Mouse (Mus musculus) c-Kit-positive CD71-positive TER-119-positive erythroid progenitor cells, embryonic 14.5 days (primary cell): ENCODE results near the gene Rtn4ip1.

Experiments used
- DNase-seq: peaks from one replicate; pipeline ENCODE4 v3.0.0-alpha.2; 2013; ENCODE audit warnings: low spot score

The Rtn4ip1 gene

DNA sequence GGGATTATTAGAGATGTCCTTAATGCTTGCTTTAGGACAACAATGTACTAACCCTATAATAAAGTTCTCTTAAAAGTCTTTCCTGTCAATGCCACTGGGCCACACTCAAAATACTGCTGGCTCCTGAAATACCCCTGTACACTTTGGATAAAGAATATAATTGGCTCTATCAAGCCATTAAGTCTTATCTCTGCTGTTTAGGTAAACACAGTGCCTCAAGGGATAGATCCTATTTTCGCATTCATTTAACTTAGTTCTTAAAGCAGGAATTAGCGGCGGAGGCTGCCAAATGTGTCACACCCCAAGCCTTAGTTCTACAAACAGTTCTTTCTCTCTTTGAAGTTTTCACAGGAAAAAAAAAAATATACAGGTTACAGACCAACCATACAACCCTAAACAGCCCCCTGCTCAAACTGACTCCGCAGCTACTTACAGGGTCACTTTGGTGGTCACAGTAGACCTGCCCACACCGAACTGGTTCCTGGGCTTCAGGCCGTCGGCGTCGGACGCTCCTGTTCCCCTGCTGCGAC, 101.5 kb downstream of the Rtn4ip1 start:
- no peak for DNase-seq

DNA sequence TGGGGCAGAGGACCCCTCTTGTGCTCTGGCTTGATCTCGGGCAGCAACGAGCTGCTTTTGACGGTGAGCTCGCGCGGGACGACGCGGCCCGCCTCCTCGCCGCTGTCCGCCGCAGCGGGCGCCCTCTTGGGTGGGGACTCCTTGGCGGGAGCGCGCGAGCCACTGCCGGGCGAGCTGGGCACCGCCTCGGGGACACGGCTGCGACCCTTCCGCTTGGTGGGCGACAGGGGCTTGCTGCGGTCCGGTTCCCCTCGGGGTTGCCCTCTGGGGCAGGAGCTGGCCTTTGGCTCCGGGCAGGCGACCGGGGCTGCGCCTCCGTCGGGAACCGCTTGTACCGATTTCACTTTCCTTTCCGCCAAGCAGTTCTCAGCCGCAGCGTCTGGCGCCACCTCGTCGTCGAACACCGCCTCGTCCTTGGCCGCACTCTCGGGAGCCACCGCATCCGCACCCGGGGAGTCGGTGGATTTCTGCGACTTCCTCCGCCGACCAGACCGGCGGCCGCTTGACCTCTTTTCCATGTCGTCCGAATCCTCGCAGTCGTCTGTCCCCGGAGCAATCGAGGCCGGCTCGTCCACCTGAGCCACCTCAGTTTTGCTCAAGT, 102.0 kb downstream of the Rtn4ip1 start:
- no peak for DNase-seq

DNA sequence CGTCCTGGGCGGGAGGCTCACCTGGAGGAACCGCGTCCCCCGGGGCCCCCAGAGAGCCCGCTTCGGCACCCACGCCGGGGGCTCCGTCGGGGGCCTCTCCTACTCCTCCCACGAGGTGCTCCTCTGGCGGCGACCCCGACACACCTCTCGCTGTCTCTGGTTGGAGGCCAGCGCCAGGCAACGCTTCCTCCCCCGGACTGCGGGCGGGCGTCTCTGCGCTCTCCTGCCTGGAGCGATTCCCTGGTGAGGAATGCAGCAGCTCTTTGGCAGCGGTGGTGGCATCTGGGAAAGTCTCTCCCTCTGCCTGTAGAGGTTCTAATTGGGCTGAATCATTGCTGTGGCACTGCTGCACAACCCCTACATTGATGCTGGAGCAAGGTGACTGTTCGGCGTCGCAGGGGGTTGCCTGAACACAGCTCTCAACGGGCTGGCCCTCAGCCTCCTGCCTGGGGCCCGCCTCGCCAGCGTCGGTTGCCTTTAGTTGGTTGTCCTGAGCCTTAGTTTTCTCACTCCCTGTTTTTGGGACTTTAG, 102.7 kb downstream of the Rtn4ip1 start:
- DNase-seq, result no peak

DNA sequence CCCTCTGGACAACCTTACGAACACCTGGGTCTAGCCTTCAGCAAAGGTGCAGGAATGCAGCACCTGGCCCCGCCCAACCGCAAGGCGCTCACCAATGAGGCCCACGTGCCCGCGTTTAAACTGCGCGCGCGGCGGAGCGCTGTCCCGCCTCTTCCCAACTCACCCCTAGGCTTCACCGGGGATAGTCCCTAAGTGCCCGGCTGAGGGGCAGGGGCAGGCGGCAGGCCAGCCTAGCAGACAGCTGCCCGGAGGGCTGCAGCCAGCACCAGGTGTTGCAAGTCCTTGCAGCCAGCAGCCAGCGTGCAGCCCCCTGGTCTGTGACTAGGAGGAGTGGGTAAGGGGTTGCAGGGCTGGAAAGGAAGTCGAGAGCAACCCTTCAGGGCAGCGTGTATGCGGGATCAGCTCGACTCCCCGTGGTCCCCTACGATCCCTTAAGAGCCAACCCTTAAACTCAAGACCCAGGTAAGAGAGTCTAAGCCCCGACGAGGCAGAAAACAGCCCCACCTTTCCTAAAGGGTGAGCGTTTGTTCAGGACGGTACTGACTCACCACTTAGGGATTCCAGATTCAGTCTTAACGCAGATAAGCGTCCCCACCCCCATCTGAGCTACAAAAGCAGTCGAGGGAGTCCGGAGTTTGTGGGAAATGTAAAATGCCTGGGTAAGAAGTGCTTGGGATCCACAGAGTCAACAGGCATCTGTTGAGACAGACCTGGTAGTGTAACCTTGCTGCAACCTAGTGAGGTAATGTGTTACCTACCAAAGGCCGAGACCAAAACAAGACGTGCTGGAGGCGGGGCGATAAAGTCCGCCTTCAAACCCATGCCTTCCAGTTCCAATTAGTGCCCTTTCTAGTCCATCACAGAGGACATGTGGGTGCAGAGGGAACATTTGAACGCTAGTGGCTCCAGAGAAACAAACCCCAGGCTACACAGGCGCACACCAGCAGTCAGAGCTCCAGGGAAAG, 104.4 kb downstream of the Rtn4ip1 start:
- DNase-seq, result no peak
